Mouse (Mus musculus) myocyte (in vitro differentiated cells): Measurements from ENCODE around the gene Agtrap. TPM values are rescaled to one million over a fixed set of nuclear protein-coding genes. Genes with fewer than 3 reads are reported as not detected.
"Not testable (repeated sequence)": the region's sequence is repeated elsewhere in the genome, so short reads cannot be mapped to it uniquely, and the experiment has no call there.

Experiments used
- H3K27me3 ChIP-seq: one replicate; pipeline ENCODE4 v1.6.1; 2011; ENCODE audit not compliant: control insufficient read depth, insufficient read depth, insufficient read length
- H3K36me3 ChIP-seq: one replicate; pipeline ENCODE4 v1.6.1; 2011; ENCODE audit not compliant: control insufficient read depth, insufficient read depth
- H3K4me2 ChIP-seq: one replicate; pipeline ENCODE4 v1.6.1; 2011; ENCODE audit warnings: low read depth, control low read depth
- H3K4me3 ChIP-seq: one replicate; pipeline ENCODE4 v1.5.1; 2011; ENCODE audit warnings: mild to moderate bottlenecking, control low read depth, moderate library complexity
- H3K79me2 ChIP-seq: one replicate; pipeline ENCODE4 v1.6.1; 2011; ENCODE audit not compliant: control insufficient read depth, insufficient read depth
- H3ac ChIP-seq: one replicate; pipeline ENCODE4 v1.6.1; 2011; ENCODE audit not compliant: control insufficient read depth, insufficient read length
- CEBPB ChIP-seq: IDR thresholded peaks from 2 replicates; pipeline ENCODE4 v1.6.1; 2011; ENCODE audit warnings: mild to moderate bottlenecking, moderate library complexity; ENCODE audit not compliant: poor library complexity, insufficient read depth, severe bottlenecking
- E2F4 ChIP-seq: IDR thresholded peaks from one replicate; pipeline ENCODE4 v1.6.1; 2011; ENCODE audit warnings: mild to moderate bottlenecking, control low read depth, moderate library complexity; ENCODE audit not compliant: insufficient read depth
- MAX ChIP-seq: IDR thresholded peaks from one replicate; pipeline ENCODE4 v1.6.1; 2011; ENCODE audit warnings: low read depth, mild to moderate bottlenecking, control low read depth
- MYOD1 ChIP-seq, 3 experiments: IDR thresholded peaks; one replicate each; pipeline ENCODE4 v1.6.1; 2011; ENCODE audit warnings: control low read depth in 2 of 3, low read depth in 2 of 3, mild to moderate bottlenecking in 2 of 3, moderate library complexity in 1 of 3; ENCODE audit not compliant: insufficient read length in 2 of 3, control insufficient read depth in 1 of 3
- MYOG ChIP-seq, 3 experiments: IDR thresholded peaks; one replicate each; pipeline ENCODE4 v1.6.1; 2011; ENCODE audit warnings: control low read depth in 2 of 3, low read depth in 2 of 3, mild to moderate bottlenecking in 2 of 3; ENCODE audit not compliant: insufficient read length in 2 of 3, control insufficient read depth in 1 of 3, insufficient read depth in 1 of 3
- POLR2A ChIP-seq: IDR thresholded peaks from one replicate; pipeline ENCODE4 v1.6.1; 2011; ENCODE audit warnings: low read depth, mild to moderate bottlenecking, control low read depth, moderate library complexity; ENCODE audit not compliant: insufficient read length
- POLR2AphosphoS2 ChIP-seq: IDR thresholded peaks from one replicate; pipeline ENCODE4 v1.6.1; 2011; ENCODE audit warnings: low read depth, control low read depth; ENCODE audit not compliant: insufficient read length
- REST ChIP-seq: IDR thresholded peaks from one replicate; pipeline ENCODE4 v1.6.1; 2011; ENCODE audit warnings: mild to moderate bottlenecking, control low read depth, moderate library complexity; ENCODE audit not compliant: insufficient read depth, insufficient read length
- SRF ChIP-seq: IDR thresholded peaks from one replicate; pipeline ENCODE4 v1.6.1; 2011; ENCODE audit warnings: low read depth; ENCODE audit not compliant: control insufficient read depth, insufficient read length
- TCF12 ChIP-seq: IDR thresholded peaks from one replicate; pipeline ENCODE4 v1.6.1; 2011; ENCODE audit warnings: mild to moderate bottlenecking, control low read depth; ENCODE audit not compliant: poor library complexity, insufficient read depth, severe bottlenecking
- TCF3 ChIP-seq: IDR thresholded peaks from one replicate; pipeline ENCODE4 v1.6.1; 2011; ENCODE audit warnings: low read depth, control low read depth; ENCODE audit not compliant: insufficient read length
- USF1 ChIP-seq: IDR thresholded peaks from one replicate; pipeline ENCODE4 v1.6.1; 2011; ENCODE audit warnings: low read depth, mild to moderate bottlenecking, control low read depth, moderate library complexity
- polyA plus RNA-seq: library from polyadenylated mRNA; unstranded; fragments of >200 nt; fragmentation: generic; extraction: Trizol; gene quantifications from one replicate; pipeline ENCODE4 v1.2.1, GENCODE M21; 2012; ENCODE audit warnings: missing spikeins

Agtrap gene
- polyA plus RNA-seq, 1 experiment: 10.9 TPM

DNA sequence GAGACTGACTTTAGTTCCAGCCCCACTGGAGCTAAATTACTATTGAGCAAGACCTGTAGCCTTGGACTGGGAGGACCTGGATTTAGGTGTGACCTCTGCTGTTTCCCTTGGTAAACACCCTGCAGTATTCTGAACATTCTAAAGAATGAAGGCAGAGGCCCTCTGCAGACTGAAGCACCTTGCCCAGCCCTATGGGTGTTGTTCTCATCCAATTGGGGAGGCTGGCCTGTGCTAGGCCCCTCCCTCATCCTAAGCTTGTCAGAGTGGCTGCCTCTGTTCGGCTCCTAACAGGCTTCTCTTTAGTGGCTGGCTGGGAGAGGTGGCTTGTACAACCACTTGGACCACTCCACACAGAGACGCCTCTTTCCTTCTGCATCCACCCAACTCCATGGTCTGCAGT lies 34.9 kb downstream of the Agtrap start:
- no peak for TF ChIP-seq MAX
- no peak for TF ChIP-seq POLR2A
- TF ChIP-seq E2F4: no peak
- TF ChIP-seq MYOD1 (IDR thresholded peaks at IDR 0.05; ENCODE audit: control insufficient read depth in 1 of 3, insufficient read length in 2 of 3, low read depth in 2 of 3): no peak
- TF ChIP-seq TCF3: no peak
- no peak for TF ChIP-seq USF1
- H3K27me3 ChIP-seq: no peaks in the 10 kb centered on the region
- no peak overlapping the region for H3K4me3 ChIP-seq
- H3K36me3 ChIP-seq: peaks cover 46% of the 10 kb centered on the region
- no peaks in the 10 kb centered on the region for H3K79me2 ChIP-seq
- no peak overlapping the region for H3K4me2 ChIP-seq
- H3ac ChIP-seq: no peak overlapping the region

DNA sequence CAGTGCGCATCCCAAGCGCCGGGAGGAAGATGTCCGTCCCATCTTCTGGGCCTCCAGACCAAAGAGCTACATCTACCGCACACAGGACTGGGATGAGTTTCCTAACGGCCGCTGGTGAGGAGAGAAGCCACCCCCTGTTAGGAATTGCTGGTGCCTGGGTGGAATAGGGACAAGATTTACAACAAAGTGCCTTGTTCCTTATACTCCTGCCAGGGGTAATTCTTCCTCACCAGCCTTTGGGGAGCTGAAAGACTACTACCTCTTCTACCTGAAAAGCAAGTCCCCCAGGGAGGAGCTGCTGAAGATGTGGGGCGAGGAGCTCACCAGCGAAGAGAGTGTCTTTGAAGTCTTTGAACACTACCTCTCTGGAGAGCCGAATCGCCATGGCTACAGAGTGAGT lies 35.9 kb downstream of the Agtrap start:
- Histone ChIP-seq H3K27me3 (no peaks in the 10 kb centered on the region), H3K79me2 (no peaks in the 10 kb centered on the region), H3K36me3 (peaks cover 45% of the 10 kb centered on the region), H3ac (no peak overlapping the region), H3K4me3 (no peak overlapping the region), H3K4me2 (no peak overlapping the region)
- TF ChIP-seq MAX: no peak
- TF ChIP-seq POLR2AphosphoS2: no peak
- no peak for TF ChIP-seq CEBPB
- TF ChIP-seq USF1: no peak
- TF ChIP-seq MYOG (IDR thresholded peaks at IDR 0.05; ENCODE audit: control insufficient read depth in 1 of 3, insufficient read depth in 1 of 3, insufficient read length in 2 of 3, low read depth in 2 of 3): no peak
- no peak for TF ChIP-seq REST
- no peak for TF ChIP-seq POLR2A
- TF ChIP-seq E2F4: no peak
- no peak for TF ChIP-seq TCF3

DNA sequence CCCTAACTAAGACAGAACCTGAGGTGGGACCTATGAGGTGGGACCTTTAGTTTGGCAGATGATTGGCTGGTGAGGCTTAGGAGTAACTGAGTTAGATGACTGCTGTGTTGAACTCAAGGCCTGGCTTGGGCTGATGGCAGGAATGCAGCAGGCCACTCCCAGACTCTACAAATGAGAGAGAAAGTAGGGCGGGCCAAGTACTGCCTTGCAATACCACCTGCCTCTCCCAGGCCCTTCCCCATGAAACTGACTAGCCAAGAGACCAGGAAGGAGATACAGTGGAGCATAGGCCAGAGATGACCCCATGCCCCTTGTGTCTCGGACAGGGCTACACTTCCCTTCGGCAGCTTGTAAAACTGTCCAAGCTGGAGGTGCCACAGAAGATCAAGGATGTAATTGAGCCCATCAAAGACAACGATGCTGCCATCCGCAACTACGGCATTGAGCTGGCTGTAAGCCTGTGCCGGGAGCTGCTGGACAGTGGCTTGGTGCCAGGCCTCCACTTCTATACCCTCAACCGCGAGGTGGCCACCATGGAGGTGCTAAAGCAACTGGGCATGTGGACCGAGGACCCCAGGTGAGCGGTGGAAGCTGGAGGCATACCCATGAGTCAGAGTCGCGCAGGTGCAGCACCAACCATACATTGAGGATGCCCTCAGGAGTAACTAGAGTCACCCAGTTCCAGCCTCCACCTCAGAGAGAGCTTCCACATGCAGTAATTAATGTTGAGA lies 36.6 kb downstream of the Agtrap start:
- H3K36me3 ChIP-seq: peaks cover 45% of the 10 kb centered on the region
- H3K27me3 ChIP-seq: no peaks in the 10 kb centered on the region

DNA sequence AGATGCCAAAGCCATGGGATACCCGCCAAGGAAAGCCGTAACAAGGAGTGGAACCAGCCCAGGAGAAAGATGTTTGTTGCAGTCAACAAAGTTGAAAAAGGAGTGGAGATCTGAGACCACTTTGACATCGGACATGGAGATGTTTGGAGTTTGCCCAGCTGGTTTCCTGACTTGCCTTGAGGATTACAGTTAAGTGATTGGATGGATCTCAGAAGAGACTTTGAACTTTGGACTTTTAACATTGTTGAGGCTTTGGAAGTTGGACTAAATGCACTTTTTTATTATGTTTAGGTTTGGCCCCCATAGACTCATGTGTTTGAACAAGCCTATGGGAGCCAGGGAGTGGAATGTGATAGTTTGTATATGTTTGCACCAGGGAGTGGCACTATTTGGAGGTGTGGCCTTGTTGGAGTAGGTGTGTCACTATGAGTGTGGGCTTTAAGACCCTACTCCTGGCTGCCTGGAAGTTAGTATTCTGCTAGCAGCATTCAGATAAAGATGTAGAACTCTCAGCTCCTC lies 37.4 kb downstream of the Agtrap start:
- H3K27me3 ChIP-seq, H3K4me2 ChIP-seq, H3ac ChIP-seq, H3K4me3 ChIP-seq, H3K79me2 ChIP-seq: not testable (repeated sequence)
- peaks cover 46% of the 10 kb centered on the region for H3K36me3 ChIP-seq

More for the DNA sequence above, 36.6 kb downstream of the Agtrap start:
- Histone ChIP-seq H3K79me2 (no peaks in the 10 kb centered on the region), H3ac (no peak overlapping the region), H3K4me2 (no peak overlapping the region), H3K4me3 (no peak overlapping the region)
- TF ChIP-seq TCF12 (no peak), SRF (no peak), MYOG (IDR thresholded peaks at IDR 0.05; ENCODE audit: control insufficient read depth in 1 of 3, insufficient read depth in 1 of 3, insufficient read length in 2 of 3, low read depth in 2 of 3) (no peak), MYOD1 (IDR thresholded peaks at IDR 0.05; ENCODE audit: control insufficient read depth in 1 of 3, insufficient read length in 2 of 3, low read depth in 2 of 3) (no peak), TCF3 (no peak), CEBPB (no peak), E2F4 (no peak), POLR2AphosphoS2 (no peak), MAX (no peak), REST (no peak), POLR2A (no peak), USF1 (no peak)

DNA sequence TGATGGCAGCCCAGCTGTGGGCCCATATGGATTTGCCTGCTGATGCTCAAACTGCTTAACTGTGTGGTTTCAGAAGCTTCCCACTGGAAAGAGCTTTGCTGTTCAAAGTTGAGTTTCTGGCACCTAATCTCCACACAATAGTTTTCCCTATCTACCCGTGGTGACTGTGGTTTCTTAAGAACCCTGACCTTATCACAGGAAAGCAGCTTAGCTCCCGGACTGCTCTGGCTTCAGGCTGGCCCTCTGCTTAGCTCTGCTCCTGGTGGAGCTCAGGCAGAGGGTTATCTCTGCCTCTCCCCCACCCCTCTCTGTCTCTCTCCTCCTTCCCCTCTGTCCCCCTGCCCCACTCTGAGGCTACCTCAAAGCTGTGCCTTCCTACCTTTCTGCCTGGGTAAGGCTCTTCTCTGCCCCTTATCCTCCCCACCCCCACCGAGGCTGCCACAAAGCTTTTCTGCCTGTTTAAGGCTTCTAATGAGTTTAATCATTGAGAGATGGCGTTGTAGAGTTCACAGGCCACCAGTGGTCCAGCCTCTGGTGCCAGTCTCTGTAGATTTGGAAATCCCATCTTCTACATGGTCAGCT lies 41.3 kb downstream of the Agtrap start:
- H3K4me3 ChIP-seq: no peak overlapping the region
- no peak for TF ChIP-seq CEBPB
- peaks cover 55% of the 10 kb centered on the region for H3K36me3 ChIP-seq
- H3K79me2 ChIP-seq: peaks cover 12% of the 10 kb centered on the region
- no peaks in the 10 kb centered on the region for H3K27me3 ChIP-seq
- H3ac ChIP-seq: no peak overlapping the region
- H3K4me2 ChIP-seq: no peak overlapping the region

DNA sequence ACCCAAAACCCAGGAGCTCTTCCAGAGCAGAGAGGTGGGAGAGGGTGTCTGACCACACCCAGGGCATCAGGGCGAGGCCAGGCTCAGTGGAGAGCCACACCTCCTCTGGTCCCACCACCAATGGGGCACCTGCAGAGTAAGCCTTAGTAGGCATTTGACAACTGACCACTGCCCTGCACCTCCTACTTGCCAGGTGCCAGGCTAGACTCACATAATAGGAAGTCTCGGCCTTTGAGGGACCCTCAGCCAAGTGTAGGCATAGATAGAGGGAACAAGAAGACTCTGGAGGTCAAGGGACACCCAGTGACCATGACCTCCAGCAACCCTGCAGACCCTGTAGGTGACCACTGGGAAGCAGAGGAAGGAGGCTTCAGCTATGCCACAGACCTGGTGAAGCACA lies 43.7 kb downstream of the Agtrap start:
- Histone ChIP-seq H3K79me2 (peaks cover 31% of the 10 kb centered on the region), H3K4me3 (no peak overlapping the region), H3ac (no peak overlapping the region), H3K27me3 (no peaks in the 10 kb centered on the region), H3K4me2 (no peak overlapping the region), H3K36me3 (peaks cover 37% of the 10 kb centered on the region)
- TF ChIP-seq REST (no peak), CEBPB (no peak), MAX (no peak), E2F4 (no peak), TCF12 (no peak), POLR2AphosphoS2 (no peak), TCF3 (no peak), SRF (no peak), USF1 (no peak), POLR2A (no peak), MYOD1 (IDR thresholded peaks at IDR 0.05; ENCODE audit: control insufficient read depth in 1 of 3, insufficient read length in 2 of 3, low read depth in 2 of 3) (no peak), MYOG (IDR thresholded peaks at IDR 0.05; ENCODE audit: control insufficient read depth in 1 of 3, insufficient read depth in 1 of 3, insufficient read length in 2 of 3, low read depth in 2 of 3) (no peak)

DNA sequence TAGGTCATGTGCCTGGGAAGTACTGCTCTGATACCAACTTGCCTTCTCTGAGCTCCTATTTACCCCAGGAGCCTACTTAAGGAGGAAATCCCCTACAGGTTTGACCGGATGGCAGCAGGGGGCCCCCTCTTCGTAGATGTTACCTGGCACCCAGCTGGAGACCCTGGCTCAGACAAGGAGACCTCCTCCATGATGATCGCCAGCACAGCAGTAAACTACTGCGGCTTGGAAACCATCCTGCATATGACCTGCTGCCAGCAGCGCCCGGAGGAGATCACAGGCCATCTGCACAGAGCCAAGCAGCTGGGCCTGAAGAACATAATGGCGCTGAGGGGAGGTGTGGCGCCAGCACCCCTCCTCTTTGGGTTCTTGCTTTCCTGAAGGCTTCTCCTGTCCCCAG lies 44.5 kb downstream of the Agtrap start:
- not testable (repeated sequence) for H3ac ChIP-seq, H3K27me3 ChIP-seq, H3K4me3 ChIP-seq, H3K4me2 ChIP-seq
- H3K36me3 ChIP-seq: peaks cover 34% of the 10 kb centered on the region
- H3K79me2 ChIP-seq: peaks cover 32% of the 10 kb centered on the region
